Mouse (Mus musculus): Measurements from ENCODE around the gene Taok1. TPM values are rescaled to one million over a fixed set of nuclear protein-coding genes. Genes with fewer than 3 reads are reported as not detected.

Gene Taok1
- polyA plus RNA-seq, 1 experiment: 0.13 TPM

GRCm38 (mm10) chr11:77525804-77526486 lies 81.7 kb downstream of the Taok1 start:
- Histone ChIP-seq H3K4me1 (ENCODE audit: control insufficient read depth) (no peaks in the 10 kb centered on the region), H3K27me3 (ENCODE audit: control insufficient read depth) (peaks cover 4% of the 10 kb centered on the region; the same call in 1 of the 2 replicates), H3K9me3 (ENCODE audit: control insufficient read depth, low read length) (peaks cover 3% of the 10 kb centered on the region; the same call in 1 of the 2 replicates), H3K36me3 (ENCODE audit: control insufficient read depth) (peaks cover 3% of the 10 kb centered on the region; the same call in 1 of the 2 replicates), H3K4me3 (replicated peaks) (no peak overlapping the region)
- TF ChIP-seq GATA1 (IDR thresholded peaks at IDR 0.05; ENCODE audit: low read length) (no peak), TAL1 (IDR thresholded peaks at IDR 0.05; ENCODE audit: low read length) (no peak)

DNA sequence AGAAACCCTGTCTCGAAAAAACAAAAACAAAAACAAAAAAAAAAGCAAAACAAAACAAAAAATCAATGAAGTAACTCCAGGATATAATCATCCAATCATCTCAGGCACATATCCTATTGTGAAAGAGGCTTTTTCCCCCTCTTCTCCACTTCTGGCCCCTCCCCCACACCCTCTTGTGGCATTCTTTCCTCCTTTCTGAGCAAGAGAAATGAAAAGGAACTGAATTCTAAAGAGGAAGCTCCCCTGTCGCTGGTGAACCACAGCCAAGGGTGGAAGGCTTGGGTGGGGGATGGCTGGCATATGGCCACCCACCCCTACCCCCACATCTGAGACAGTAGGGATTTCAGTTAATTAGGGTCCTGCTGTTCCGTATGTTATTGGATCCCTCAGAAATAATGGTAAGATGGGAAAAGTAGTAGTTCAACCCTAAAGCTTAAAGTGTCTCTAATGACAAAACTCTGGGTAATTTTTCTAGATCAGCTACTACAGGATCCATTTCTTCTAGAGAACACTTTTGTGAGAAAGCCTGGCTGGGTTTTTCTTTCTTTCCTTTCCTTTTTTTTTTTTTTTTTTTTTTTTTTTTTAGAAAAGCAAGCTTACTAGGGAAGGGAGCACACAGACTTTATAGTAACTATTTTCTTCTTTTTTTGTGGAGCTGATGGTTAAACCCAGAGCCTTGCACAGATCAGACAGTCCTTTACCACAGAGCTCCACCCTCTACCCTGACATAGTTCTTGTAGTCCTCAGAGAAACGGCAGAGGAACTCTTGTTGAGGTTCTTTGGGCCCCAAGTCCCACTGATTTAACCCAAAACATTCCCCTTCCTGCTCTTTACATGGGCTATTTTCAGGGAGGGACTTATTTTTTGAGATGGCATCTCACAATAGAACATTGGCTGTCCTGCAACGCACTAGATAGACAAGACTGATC lies 86.8 kb downstream of the Taok1 start:
- Histone ChIP-seq H3K4me3 (replicated peaks) (no peak overlapping the region), H3K4me1 (ENCODE audit: control insufficient read depth) (peaks cover under 1% of the 10 kb centered on the region), H3K36me3 (ENCODE audit: control insufficient read depth) (no peaks in the 10 kb centered on the region), H3K27me3 (ENCODE audit: control insufficient read depth) (peaks cover 50% of the 10 kb centered on the region), H3K9me3 (ENCODE audit: control insufficient read depth, low read length) (peaks cover 4% of the 10 kb centered on the region)
- TF ChIP-seq TAL1 (IDR thresholded peaks at IDR 0.05; ENCODE audit: low read length) (no peak), GATA1 (IDR thresholded peaks at IDR 0.05; ENCODE audit: low read length) (no peak)

GRCm38 (mm10) chr11:77519043-77519442 lies 88.6 kb downstream of the Taok1 start, which contains the start of gene Gm10392:
TSS of gene Gm10392 (minus strand) at chr11:77519198.
- Histone ChIP-seq H3K9me3 (ENCODE audit: control insufficient read depth, low read length) (peaks cover 13% of the 10 kb centered on the region), H3K4me1 (ENCODE audit: control insufficient read depth) (peaks cover 19% of the 10 kb centered on the region), H3K27me3 (ENCODE audit: control insufficient read depth) (peaks cover 68% of the 10 kb centered on the region), H3K36me3 (ENCODE audit: control insufficient read depth) (no peaks in the 10 kb centered on the region), H3K4me3 (replicated peaks) (no peak within 1 kb of the TSS)
- TF ChIP-seq TAL1 (IDR thresholded peaks at IDR 0.05; ENCODE audit: low read length): no peak
- no peak for TF ChIP-seq GATA1 (IDR thresholded peaks at IDR 0.05; ENCODE audit: low read length)

DNA sequence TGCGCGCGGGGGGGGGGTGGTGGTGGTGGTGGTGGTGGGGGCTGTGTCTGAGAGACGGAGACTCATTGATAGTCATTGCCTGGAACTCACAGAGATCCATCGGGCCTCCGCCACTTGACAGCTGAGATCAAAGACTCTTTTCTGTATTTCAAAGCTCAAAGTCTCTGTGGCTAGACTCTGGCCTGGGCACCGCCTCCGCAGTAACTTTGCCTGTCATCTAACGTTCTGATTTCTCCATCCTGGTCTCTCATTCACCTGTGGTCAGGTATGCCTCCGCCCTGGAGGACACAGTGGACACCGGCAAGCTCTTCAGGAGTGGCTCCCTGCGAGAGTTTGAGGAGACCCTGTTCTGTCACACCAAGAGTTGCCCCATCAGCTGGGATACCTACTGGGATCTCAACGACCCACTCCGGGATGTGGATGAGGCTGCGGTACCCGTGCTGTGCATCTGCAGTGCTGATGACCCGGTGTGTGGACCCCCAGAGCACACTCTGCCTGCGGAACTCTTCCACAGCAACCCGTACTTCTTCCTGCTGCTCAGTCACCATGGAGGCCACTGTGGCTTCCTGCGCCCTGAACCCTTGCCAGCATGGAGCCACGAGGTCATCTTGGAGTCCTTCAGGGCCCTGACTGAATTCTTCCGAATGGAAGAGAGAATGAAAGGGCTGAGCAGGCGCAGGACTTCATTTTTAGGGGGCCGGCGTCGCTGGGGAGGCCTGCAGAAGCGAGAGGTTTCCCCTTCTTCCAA lies 89.4 kb downstream of the Taok1 start:
- H3K36me3 ChIP-seq (ENCODE audit: control insufficient read depth): no peaks in the 10 kb centered on the region
- peaks cover 26% of the 10 kb centered on the region for H3K4me1 ChIP-seq (ENCODE audit: control insufficient read depth)
- H3K27me3 ChIP-seq (ENCODE audit: control insufficient read depth): peaks cover 75% of the 10 kb centered on the region
- peaks cover 9% of the 10 kb centered on the region for H3K9me3 ChIP-seq (ENCODE audit: control insufficient read depth, low read length)
- no peak overlapping the region for H3K4me3 ChIP-seq (replicated peaks)
- TF ChIP-seq GATA1 (IDR thresholded peaks at IDR 0.05; ENCODE audit: low read length): no peak
- TF ChIP-seq TAL1 (IDR thresholded peaks at IDR 0.05; ENCODE audit: low read length): no peak

DNA sequence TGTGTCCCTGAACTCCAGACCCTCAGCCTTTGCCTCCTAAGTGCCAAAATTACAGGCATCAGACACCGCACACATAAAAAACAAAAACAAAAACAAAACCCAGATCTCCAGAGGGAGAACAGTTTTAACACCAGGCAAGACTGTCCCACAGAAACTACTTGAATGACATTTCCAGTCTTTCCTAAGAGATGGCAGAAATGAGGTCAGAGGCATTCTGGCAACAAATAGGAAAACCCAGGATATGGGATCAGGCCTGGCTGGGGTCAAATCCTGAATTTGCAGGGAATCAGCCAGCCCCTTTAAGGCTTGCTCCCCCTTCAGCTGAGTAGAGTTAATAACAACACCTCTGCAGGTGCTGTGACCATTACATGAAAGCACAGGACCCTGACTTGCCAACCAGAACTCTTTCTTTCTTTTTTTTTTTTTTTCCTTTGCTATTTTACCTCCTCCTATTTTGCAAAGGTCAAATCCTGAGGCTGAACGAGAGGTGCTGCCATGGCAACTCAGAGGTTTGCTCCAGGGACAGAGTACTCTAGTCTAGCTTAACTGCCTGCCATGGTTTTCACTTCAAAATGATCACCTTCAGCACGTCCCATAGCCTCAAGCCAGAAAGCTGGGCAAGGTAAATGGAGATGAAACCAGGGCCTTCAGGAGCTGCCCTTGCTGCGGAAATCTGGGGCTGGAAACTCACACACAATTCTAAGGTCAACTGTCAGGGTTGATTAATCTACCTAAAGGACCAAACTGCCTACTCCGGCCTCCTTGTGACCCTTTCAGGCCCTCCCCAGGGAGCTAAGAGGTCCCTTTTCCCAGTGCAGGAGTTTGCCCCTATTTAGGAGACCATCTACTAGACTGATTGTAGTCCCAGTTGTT lies 90.8 kb downstream of the Taok1 start:
- Histone ChIP-seq H3K36me3 (ENCODE audit: control insufficient read depth) (no peaks in the 10 kb centered on the region), H3K4me3 (replicated peaks) (no peak overlapping the region), H3K27me3 (ENCODE audit: control insufficient read depth) (peaks cover 75% of the 10 kb centered on the region), H3K4me1 (ENCODE audit: control insufficient read depth) (peaks cover 38% of the 10 kb centered on the region), H3K9me3 (ENCODE audit: control insufficient read depth, low read length) (peaks cover 9% of the 10 kb centered on the region)
- no peak for TF ChIP-seq GATA1 (IDR thresholded peaks at IDR 0.05; ENCODE audit: low read length)
- no peak for TF ChIP-seq TAL1 (IDR thresholded peaks at IDR 0.05; ENCODE audit: low read length)

GRCm38 (mm10) chr11:77515637-77516552 lies 91.7 kb downstream of the Taok1 start, which contains the start of gene Trp53i13:
TSS of gene Trp53i13 (minus strand) at chr11:77515980.
- no peak for TF ChIP-seq TAL1 (IDR thresholded peaks at IDR 0.05; ENCODE audit: low read length)
- no peak for TF ChIP-seq GATA1 (IDR thresholded peaks at IDR 0.05; ENCODE audit: low read length)
- Histone ChIP-seq H3K27me3 (ENCODE audit: control insufficient read depth) (peaks cover 75% of the 10 kb centered on the region), H3K36me3 (ENCODE audit: control insufficient read depth) (no peaks in the 10 kb centered on the region), H3K4me3 (replicated peaks) (peak within 1 kb of the TSS; percentile 83), H3K9me3 (ENCODE audit: control insufficient read depth, low read length) (peaks cover 9% of the 10 kb centered on the region), H3K4me1 (ENCODE audit: control insufficient read depth) (peaks cover 39% of the 10 kb centered on the region)

DNA sequence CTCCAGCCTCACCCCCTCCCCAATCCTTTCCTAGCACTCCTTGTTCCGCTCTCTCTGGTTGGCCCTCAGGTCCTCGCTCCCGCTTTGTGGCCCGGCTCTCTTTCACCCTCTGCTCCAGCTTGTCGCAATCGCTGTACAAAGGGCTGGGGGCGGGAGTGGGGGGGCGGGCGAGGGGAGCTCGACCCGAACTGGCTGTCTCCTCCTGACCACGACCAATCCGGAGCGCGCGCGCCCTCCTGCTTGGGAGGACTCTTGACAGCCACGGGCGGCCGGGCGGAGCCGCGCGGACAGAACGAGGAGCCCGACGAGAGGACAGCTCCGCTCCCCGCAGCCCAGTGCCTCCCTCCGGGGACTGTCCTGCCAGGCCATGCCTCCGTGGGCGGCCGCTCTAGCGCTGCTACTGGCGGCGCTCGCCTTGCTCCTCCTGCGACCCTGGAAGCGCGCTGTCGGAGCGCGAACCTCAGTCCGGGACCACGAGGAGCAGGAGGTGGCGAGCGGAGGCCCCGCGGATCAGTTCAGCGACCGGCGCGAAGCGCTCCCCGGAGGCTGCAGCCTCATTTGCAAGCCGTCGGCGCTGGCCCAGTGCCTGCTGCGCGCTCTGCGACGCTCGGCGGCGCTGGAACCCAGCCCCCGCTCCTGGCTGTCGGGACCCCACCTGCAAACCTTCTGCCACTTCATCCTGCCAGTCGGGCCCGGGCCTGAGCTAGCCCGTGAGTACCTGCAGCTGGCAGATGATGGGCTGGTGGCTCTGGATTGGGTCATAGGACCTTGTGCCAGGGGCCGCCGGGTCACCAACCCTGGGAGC lies 92.6 kb downstream of the Taok1 start, which contains the start of gene Abhd15:
Gene Abhd15, plus strand, starts transcription at position 290 of the 805 bp plus-strand sequence.
- Histone ChIP-seq H3K4me1 (ENCODE audit: control insufficient read depth) (peaks cover 39% of the 10 kb centered on the region), H3K27me3 (ENCODE audit: control insufficient read depth) (peaks cover 70% of the 10 kb centered on the region), H3K9me3 (ENCODE audit: control insufficient read depth, low read length) (peaks cover 9% of the 10 kb centered on the region), H3K4me3 (replicated peaks) (peak within 1 kb of the TSS; percentile 83), H3K36me3 (ENCODE audit: control insufficient read depth) (no peaks in the 10 kb centered on the region)
- TF ChIP-seq TAL1 (IDR thresholded peaks at IDR 0.05; ENCODE audit: low read length) (no peak), GATA1 (IDR thresholded peaks at IDR 0.05; ENCODE audit: low read length) (no peak)
